Mouse (Mus musculus) ES-E14 (cell line): ENCODE data around the gene Siglecg.

Source experiments
- CHD2 ChIP-seq: IDR thresholded peaks from 2 replicates; pipeline ENCODE4 v1.6.1; 2014; ENCODE audit warnings: mild to moderate bottlenecking, low read depth, low read length, inconsistent platforms
- HCFC1 ChIP-seq: IDR thresholded peaks from 2 replicates; pipeline ENCODE4 v1.6.1; 2012; ENCODE audit warnings: low read length, inconsistent platforms, borderline replicate concordance; ENCODE audit not compliant: insufficient read depth
- ZC3H11A ChIP-seq: IDR thresholded peaks from 2 replicates; pipeline ENCODE4 v1.6.1; 2012; ENCODE audit warnings: low read depth, mild to moderate bottlenecking, inconsistent platforms, low read length, borderline replicate concordance
- ZNF384 ChIP-seq: IDR thresholded peaks from 2 replicates; pipeline ENCODE4 v1.6.1; 2012; ENCODE audit warnings: low read depth, low read length, inconsistent platforms

DNA sequence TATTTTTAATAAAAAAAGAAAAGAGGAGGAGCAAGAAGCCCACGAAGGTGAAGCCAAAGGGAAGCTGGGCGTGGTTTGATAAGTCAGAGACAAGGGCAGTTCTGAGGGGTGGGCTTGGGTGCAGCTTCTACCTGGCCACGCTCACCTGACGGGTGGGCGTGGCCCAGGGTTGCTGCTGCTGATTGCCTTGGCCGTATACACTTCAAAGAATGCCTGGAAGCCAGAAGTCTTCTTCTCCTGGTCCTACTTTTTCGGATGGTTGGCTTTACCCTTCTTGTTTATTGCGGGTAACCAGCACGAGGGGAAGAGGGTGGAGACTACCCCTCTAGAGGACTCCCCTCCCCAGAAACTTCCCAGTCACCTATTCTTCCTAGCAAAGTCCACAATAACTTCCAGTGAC, 34.7 kb downstream of the Siglecg start:
- TF ChIP-seq CHD2, result no peak
- no peak for TF ChIP-seq ZC3H11A
- TF ChIP-seq ZNF384, result no peak
- TF ChIP-seq HCFC1, result no peak
